7 mouse cellular contexts compared by ENCODE assay signal in the genomic region with DNA sequence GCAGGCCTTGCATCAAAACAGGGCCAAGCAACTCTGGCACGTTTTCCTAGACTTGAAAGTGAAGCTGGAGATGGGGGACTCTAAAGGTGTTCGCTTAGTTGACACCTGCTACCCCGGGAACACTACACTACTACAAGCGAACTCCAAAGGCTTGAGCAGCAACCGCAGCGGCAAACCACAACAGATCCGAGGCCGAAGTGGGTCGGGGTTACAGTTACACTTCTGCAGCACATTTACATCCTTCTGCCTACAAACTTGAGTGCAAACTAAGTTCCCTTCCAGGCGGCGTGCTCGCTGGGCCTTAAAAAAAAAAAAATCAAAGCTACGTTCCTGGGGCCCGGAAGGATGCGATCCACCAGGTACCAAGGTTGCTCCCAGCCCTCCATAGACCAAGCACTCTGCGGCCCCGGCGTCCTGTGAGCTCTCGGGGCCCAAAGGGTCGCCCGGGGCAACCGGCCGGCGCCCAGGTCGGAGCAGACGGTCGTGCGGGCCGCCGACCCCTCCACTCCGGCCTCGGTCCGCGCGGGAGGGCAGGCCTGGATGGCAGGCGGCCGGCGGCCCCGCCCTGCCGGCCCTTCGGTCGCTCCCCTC. TPM values are rescaled to one million over a fixed set of nuclear protein-coding genes. Genes with fewer than 3 reads are reported as not detected.
DNase-seq lines count a peak whose midpoint lies in the region; ATAC-seq and TF ChIP-seq lines count a peak whose summit lies in the region.

No protein-coding gene starts in this region.

- H3K27ac ChIP-seq in bone marrow macrophage, adult 2 months (ENCODE audit: insufficient read depth, low read depth, low read length) = peak overlapping the region; percentile 57
- H3K27ac ChIP-seq in forebrain, postnatal 0 days (ENCODE audit: low read depth, low read length) = peak overlapping the region; percentile 94
- H3K27ac ChIP-seq in limb, embryonic 11.5 days (replicated peaks; ENCODE audit: low read depth, low read length) = peak overlapping the region; percentile 97
- H3K27ac ChIP-seq in midbrain, embryonic 12.5 days (replicated peaks) = peak overlapping the region; percentile 94

- no peak for TF ChIP-seq POLR2A in bone marrow macrophage, adult 2 months (IDR thresholded peaks at IDR 0.05; ENCODE audit: borderline replicate concordance, low read depth, low read length)

- H3K4me1 ChIP-seq in bone marrow macrophage, adult 2 months (ENCODE audit: control insufficient read depth, insufficient read depth, low read length) = peaks cover 42% of the 10 kb centered on the region
- peaks cover 15% of the 10 kb centered on the region for H3K4me1 ChIP-seq in forebrain, postnatal 0 days (ENCODE audit: insufficient read depth)
- peaks cover 7% of the 10 kb centered on the region; the same call in 1 of the 2 replicates for H3K4me1 ChIP-seq in limb, embryonic 11.5 days (ENCODE audit: control insufficient read depth, insufficient read depth, low read length)
- peaks cover 29% of the 10 kb centered on the region for H3K4me1 ChIP-seq in midbrain, embryonic 12.5 days

- ATAC-seq in forebrain, postnatal 0 days = peak; percentile 23
- peak; percentile 27; the same call in 1 of the 2 replicates for ATAC-seq in limb, embryonic 11.5 days (ENCODE audit: insufficient number of reproducible peaks, low FRiP score, low TSS enrichment, low read depth)
- ATAC-seq in midbrain, embryonic 12.5 days (ENCODE audit: low FRiP score, low read depth) = no peak; the same call in 1 of the 2 replicates

- no peaks in the 10 kb centered on the region for H3K36me3 ChIP-seq in forebrain, postnatal 0 days (ENCODE audit: insufficient read depth)
- H3K36me3 ChIP-seq in limb, embryonic 11.5 days (ENCODE audit: control insufficient read depth, insufficient read depth, low read length) = 0 out of 2 replicates have a peak, but pooled peaks cover 4% of the 10 kb centered on the region
- H3K36me3 ChIP-seq in midbrain, embryonic 12.5 days = no peaks in the 10 kb centered on the region

- no peak for TF ChIP-seq CTCF in bone marrow macrophage, adult 2 months (IDR thresholded peaks at IDR 0.05; ENCODE audit: low read depth, low read length)
- no peak for TF ChIP-seq CTCF in forebrain, postnatal 0 days (IDR thresholded peaks at IDR 0.05; ENCODE audit: low read depth)

- H3K9me3 ChIP-seq in forebrain, postnatal 0 days (ENCODE audit: low read length) = no peaks in the 10 kb centered on the region
- H3K9me3 ChIP-seq in limb, embryonic 11.5 days (ENCODE audit: control insufficient read depth, low read length) = no peaks in the 10 kb centered on the region
- no peaks in the 10 kb centered on the region for H3K9me3 ChIP-seq in midbrain, embryonic 12.5 days

- peak overlapping the region; percentile 92 for H3K9ac ChIP-seq in forebrain, postnatal 0 days
- peak overlapping the region; percentile 94 for H3K9ac ChIP-seq in limb, embryonic 11.5 days (ENCODE audit: low read length)
- peak overlapping the region; percentile 98 for H3K9ac ChIP-seq in midbrain, embryonic 12.5 days (replicated peaks)

- peak; percentile 65 for DNase-seq in 3134 (ENCODE audit: extremely low read depth, insufficient read length, low spot score)
- peak; percentile 56 for DNase-seq in 3T3-L1 (ENCODE audit: low read depth, low spot score)
- peak; percentile 39 for DNase-seq in forebrain, postnatal 0 days
- DNase-seq in limb, embryonic 11.5 days (ENCODE audit: low spot score) = peak; percentile 60
- DNase-seq in thymus, postnatal 0 days (ENCODE audit: low spot score) = peak; percentile 89

- WGBS in forebrain, postnatal 0 days = under 1% methylated on average over 39 of the region's 42 CpGs
- WGBS in limb, embryonic 11.5 days = under 1% methylated on average over 35 of the region's 42 CpGs
- WGBS in midbrain, embryonic 12.5 days = 1% methylated on average over 36 of the region's 42 CpGs

- peak overlapping the region; percentile 94 for H3K4me2 ChIP-seq in forebrain, postnatal 0 days (ENCODE audit: low read depth)
- H3K4me2 ChIP-seq in limb, embryonic 11.5 days (ENCODE audit: low read depth, severe bottlenecking) = peak overlapping the region; percentile 70
- peak overlapping the region; percentile 60 for H3K4me2 ChIP-seq in midbrain, embryonic 12.5 days (replicated peaks)

- H3K4me3 ChIP-seq in bone marrow macrophage, adult 2 months (ENCODE audit: insufficient read depth, low read length) = peak overlapping the region; percentile 88
- peak overlapping the region; percentile 93 for H3K4me3 ChIP-seq in forebrain, postnatal 0 days (ENCODE audit: low read depth, low read length)
- H3K4me3 ChIP-seq in limb, embryonic 11.5 days (ENCODE audit: low read depth, low read length) = peak overlapping the region; percentile 75
- peak overlapping the region; percentile 69 for H3K4me3 ChIP-seq in midbrain, embryonic 12.5 days

- H3K27me3 ChIP-seq in forebrain, postnatal 0 days (ENCODE audit: insufficient read depth, low read length) = no peaks in the 10 kb centered on the region
- H3K27me3 ChIP-seq in limb, embryonic 11.5 days (ENCODE audit: control insufficient read depth, insufficient read depth, low read length) = no peaks in the 10 kb centered on the region
- H3K27me3 ChIP-seq in midbrain, embryonic 12.5 days = no peaks in the 10 kb centered on the region

RNA-seq across cellular contexts. Expression of a gene that starts 1.5 kb away (rescaled TPM):
- polyA plus RNA-seq in bone marrow macrophage, adult 2 months (2012; ENCODE audit: insufficient read depth, insufficient read length, missing spikeins) = 68.3 and 76.7 TPM in 2 replicates
- total RNA-seq in forebrain, postnatal 0 days (2014; rRNA removed) = 33.5 and 34.0 TPM in 2 replicates
- polyA plus RNA-seq in forebrain, postnatal 0 days (2015; fragmentation: Nextera tagmentation; extraction: Ambion mirVana) = 18.1 and 24.3 TPM in 2 replicates
- 33.6 and 38.5 TPM in 2 replicates for polyA plus RNA-seq in limb, embryonic 11.5 days (2014; fragmentation: Nextera tagmentation; extraction: Ambion mirVana)
- polyA plus RNA-seq in midbrain, embryonic 12.5 days (2016; fragmentation: Nextera tagmentation; extraction: Ambion mirVana) = 35.6 and 37.2 TPM in 2 replicates
- 24.0 and 26.2 TPM in 2 replicates for polyA plus RNA-seq in thymus, postnatal 0 days (2015; fragmentation: Nextera tagmentation; extraction: Ambion mirVana)

Comparison
In these comparisons a context has a peak if more than half of its experiments do, and no peak if none do; other contexts are left out.
1. DNase-seq: peak in every context shown above with its lines; median percentile 89 in thymus, postnatal 0 days; 65 in 3134; 60 in limb, embryonic 11.5 days; 56 in 3T3-L1; 39 in forebrain, postnatal 0 days.